Mouse (Mus musculus) ES-E14 (cell line): Measurements from ENCODE around the gene Map7d2.

Source experiments
- CHD2 ChIP-seq: IDR thresholded peaks from 2 replicates; pipeline ENCODE4 v1.6.1; 2014; ENCODE audit warnings: mild to moderate bottlenecking, low read depth, low read length, inconsistent platforms
- ZC3H11A ChIP-seq: IDR thresholded peaks from 2 replicates; pipeline ENCODE4 v1.6.1; 2012; ENCODE audit warnings: low read depth, mild to moderate bottlenecking, inconsistent platforms, low read length, borderline replicate concordance

DNA sequence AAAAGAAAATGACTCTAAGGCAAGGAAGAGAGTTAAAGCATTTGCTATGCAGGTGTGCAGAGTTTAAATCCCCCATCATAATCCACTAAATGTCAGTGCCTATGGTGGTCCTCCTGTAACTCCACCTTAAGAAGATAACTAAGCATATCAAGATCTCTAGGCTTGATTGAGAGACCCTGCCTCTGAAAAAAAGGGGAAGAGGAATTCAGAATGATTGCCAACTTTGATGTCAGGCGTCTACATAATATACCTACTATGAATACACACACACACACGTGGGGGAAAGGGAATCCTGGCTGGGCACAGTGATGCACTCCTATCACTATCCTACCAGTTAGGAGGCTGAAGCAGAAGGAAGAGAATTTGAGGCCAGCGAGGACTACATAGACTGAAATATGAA, 23.1 kb upstream of the Map7d2 start:
- no peak for TF ChIP-seq CHD2
- TF ChIP-seq ZC3H11A = no peak
